Mouse (Mus musculus) ZHBTc4 (cell line): ENCODE results near the gene Bmp4.
A peak's percentile ranks its signal among the peaks of the same experiment; 100 is the strongest.

Experiments
- DNase-seq: peaks from one replicate; pipeline ENCODE4 v3.0.0-alpha.2; 2011; ENCODE audit warnings: low read depth, low spot score

Bmp4 gene

DNA sequence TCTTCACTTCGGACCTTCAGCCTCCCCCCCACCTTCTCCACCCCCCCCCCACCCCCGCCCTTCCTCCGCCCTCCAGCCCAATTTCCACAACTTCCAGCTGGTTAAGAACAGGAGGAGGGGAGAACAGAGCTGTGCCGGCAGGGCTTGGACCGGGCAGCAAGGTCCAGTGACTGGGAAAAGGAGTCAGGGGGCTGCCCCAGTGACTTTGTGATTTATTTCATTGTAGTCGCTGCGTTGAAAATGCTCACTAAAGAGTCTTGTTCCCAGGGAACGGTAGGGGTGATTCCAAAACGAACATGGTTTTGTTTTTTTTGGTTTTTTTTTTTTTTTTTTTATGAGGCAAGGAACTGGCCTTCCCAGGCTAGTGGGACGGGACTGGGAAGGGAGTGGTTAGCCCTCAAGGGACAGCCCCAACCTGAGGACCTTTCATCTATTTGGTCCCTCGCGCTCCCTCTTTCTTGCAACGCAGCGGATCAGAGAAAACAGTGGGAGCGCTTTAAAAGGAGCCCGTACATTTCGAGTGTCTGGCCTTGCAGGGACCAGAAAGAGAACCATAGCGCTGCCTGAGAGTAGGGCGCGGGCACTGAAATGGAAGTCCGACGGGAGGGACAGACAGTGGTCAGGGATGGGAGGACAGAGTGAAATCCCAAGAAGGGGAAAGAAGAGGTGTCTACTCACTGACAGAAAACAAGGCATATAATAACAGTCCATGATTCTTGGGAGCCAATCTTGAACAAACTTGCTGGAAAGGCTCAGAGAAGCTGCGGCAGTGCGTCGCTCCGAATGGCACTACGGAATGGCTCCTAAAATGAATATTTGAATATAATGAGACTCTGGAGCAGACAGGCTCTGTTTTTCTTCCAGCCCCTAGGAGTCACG, 3.8 kb downstream of the Bmp4 start:
- peak; percentile 21 for DNase-seq

DNA sequence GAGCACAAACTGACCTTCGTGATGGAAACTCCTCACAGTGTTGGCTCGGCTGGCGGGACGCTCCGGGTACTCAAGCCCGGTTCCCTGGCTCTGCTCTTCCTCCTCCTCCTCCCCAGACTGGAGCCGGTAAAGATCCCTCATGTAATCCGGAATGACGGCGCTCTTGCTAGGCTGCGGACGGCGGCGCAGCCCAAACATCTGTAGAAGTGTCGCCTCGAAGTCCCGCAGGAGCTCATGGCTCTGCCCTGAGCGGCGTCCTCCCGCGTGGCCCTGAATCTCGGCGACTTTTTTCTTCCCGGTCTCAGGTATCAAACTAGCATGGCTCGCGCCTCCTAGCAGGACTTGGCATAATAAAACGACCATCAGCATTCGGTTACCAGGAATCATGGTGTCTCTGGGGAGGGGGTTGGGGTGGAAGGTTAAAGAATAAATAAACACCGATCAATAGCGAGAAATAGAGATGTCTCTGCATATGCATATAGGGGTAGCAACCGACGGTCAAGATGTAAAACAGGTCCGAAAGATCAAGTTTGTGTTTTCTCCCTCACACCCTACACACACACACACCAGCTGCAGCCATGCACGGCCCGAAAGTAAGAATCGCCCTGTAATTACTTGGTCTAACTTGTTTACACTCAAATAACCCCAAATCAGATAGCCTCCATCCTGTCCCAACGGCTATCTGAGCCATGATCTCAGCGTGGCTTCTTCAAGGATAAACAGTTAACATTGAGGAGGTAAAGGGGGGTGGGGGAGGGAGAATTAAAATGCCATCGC, 4.6 kb downstream of the Bmp4 start:
- peak; percentile 56 for DNase-seq

DNA sequence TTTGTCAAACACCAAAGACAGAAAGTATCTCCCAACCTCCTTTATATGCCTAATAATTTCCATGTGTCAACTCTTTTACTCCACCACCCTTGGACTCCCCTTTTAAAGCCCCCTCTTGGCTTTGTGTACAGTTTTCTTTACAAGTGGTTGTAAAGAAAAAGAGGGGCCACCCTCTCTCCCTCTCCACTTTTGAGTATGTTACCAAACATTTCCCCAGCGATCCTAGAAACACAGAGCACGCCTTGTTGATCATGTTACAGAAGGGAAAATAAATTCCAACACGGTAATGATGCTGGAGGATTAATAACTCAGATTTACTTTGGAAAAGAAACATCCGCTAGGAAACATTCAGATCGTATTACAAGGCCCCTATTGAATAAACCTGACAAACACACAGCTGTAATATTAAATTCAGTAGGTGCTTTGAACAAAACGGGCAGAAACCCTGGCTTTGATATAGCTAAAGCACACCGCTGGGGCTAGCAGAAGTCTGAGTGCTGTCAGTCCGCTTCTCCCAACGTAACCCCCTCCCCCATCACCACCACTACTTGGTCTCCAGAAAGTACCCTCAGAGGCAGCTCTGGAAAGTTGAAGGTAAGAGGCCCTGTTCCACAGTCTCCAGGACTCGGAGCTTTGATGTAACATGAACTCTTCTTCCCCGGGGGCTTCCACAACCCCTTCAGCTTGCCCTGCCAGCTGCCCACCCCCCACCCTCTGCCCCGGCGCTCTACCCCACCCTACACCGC, 5.3 kb downstream of the Bmp4 start:
- peak; percentile 29 for DNase-seq

DNA sequence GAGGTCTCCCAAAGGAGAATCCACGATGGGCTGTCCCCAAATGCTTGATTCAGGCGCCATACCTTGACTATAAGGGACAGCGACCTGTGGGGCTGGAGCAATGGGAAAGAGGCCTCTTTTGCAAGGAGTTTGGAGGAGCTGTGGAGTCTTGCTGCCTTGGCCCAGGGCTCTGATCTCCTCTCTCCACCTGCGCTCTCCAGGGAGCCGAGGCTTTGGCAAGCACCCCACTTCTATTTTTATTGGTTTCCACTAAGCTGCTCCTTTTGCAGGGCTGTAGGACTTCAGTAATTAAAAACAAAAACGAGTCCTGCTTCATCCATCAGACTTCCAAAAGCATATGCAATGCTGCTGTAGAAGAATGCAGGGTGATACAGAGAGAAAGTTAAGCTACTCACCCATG, 9.0 kb downstream of the Bmp4 start:
- no peak for DNase-seq

DNA sequence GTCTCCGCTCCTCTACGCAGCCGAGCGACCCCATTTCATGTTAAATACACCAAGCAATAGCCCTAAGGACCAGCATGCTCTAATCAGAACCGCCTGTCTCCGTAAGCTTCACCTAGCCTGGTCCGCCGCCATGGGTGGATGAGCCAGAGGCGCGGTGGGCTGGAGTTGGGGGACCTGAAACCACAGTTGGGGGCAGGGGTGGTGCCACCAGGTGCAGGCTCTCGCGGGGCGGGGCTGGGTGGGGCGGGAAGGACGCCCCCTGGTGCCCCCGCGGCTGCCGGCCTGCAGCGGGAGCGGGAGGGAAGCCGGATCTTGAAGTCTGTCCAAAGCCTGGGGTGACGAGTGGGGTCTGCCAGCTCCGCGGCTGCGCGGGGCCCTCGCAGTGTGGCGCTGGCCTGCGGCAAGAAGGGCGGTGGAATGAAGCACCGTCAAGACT, 10.2 kb downstream of the Bmp4 start:
- peak; percentile 51 for DNase-seq

DNA sequence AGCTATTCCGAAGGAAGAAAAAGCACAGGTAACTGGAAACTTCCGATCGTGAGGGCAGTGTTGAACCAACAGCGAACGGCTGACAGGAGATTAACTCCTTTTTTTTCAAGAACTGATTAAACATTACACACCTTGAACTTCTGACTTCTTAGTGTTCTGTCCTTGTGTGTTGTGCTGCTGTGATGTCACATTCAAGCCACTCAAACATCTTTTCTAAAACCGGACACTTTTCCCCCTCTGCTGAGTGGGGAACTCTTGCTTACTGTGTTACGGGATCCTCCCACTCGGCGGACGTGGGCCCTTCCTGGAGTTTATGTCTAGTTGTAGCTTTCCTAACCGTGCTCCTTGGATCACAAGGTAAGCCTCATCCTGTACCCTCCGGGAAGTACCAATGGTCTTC, 11.2 kb downstream of the Bmp4 start, which contains the start of gene Gm15217:
TSS of gene Gm15217 (plus strand) at position 130 of the 400 bp plus-strand sequence.
- DNase-seq, result no peak

DNA sequence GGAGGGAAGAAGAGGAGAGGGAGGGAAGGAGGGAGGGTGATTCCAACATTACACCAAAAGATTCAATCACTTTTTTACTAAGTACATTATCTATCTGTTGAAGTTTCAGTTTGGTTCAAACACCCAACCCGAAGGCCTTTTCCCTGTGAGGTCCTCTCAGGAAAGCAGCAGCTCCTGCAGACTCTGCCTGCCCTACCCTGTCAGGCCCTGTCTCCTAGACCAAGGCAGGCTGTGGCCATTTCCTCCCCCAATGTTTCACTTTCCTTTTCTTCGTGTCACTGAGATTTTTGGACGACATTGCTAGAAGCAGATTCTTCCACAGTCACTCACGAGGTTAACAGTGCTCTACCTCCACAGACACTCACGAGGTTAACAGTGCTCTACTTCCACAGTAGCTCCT, 14.7 kb downstream of the Bmp4 start:
- DNase-seq, result no peak

DNA sequence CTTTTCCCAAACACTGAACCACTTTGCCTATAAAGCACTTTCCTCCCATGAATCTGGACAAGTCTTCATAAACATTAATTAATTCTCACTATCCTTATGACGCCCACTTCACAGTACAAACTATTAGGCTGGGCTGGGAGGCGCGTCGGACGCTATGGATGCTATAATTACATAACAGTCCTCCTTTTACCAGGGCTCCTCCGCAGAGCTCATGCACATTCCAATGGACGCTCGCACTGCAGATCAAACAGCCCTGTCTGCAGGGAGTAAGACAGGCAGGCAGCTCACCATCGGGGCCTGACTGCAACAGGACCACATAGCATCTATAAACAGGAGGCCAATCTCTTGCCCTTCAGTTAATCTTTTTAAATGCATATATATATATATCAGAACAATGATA, 18.0 kb downstream of the Bmp4 start:
- no peak for DNase-seq

DNA sequence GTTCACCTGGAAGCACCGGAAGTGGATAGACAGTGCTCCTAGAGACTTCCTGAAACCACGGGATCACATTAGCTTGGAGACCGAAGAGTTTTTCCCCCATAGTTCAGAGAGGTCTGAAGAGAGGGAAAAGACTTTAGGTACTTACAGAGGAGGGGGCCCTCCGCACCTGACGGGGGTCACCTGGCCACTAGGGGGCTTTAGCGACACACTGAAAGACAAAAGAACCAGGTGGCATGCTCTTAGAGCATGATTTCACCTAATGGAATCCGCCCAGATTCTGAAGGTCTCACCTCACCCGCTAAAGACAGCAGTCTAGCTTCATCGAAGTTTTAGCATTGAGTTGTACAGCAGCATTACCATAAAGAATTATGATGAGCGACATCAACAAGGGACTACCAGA, 27.3 kb downstream of the Bmp4 start:
- peak; percentile 15 for DNase-seq

DNA sequence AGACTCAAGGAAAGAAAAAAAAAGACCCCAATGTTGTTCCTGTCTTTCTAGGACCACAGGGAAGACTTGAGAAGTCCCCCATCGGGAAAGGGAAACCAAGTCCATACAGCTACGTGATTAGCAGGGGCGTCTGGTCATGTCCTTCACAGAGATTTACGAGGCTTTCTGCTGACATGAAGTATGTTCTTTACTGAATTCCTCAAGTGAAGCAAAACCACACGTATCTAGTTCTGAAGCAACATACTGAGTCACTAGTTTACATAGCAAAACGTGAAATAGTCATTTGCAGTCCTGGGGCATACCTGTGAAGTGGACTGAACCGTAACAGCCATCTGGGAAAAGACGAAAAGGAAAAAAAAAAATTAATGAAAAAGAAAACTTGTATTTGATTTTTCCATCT, 32.8 kb downstream of the Bmp4 start:
- no peak for DNase-seq

DNA sequence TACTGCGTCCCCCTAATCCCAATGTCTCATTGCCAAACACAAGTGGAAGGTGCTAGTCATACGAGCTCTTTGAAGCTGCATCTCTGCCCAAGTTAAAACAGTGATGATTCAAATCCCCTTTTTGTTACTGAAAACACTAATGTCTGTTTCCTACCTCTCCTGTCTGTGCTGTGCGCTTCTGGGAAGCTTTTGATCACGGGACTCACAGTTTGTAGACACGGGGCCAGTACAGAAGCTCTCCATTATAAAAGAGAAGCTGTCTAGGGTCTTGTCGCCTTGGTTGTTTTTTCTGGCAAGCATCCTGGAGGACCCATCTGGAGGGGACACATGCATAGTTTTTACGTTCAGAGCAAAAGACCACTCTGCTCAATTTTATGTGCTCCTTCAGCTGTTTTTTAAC, 33.2 kb downstream of the Bmp4 start:
- peak; percentile 20 for DNase-seq

DNA sequence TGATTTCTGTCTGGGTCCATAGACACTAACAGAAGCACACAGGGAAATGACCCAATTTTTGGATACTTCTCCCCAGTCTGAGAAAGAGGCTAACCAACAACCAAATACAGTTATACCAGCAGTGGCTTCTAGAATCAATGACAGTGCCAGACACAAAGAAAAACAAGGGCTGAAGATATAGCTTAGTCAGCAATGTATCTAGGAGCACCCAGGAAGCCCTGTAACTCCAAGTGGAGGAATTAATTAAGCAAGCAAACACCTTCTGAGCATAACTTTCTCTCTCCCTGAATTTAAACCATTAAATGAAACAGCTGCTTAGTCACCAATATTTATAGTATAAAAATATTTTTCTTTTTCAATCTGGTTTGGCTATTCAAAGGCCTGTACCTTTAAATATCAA, 45.7 kb downstream of the Bmp4 start:
- DNase-seq, result no peak

DNA sequence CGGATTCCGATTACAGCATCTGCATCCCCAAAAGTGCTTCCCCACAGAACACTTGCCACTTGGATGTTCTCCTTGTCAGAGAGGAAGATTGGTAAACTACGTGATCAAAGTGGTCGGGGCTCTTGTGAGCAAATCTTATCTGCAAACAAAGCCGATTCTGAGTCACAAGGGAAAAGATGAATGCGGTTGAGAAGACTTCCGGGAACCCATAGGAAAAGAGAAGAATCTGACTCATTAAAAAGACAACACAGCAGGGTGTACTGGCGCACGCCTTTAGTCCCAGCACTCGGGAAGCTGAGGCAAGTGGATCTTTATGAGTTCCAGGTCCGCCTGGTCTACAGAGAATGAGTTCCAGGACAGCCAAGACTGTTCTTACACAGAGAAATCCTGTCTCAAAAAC, 51.7 kb downstream of the Bmp4 start:
- peak; percentile 85 for DNase-seq
